Mouse (Mus musculus) midbrain, embryonic 11.5 days (tissue): Measurements from ENCODE around the gene Chst3. TPM values are rescaled to one million over a fixed set of nuclear protein-coding genes. Genes with fewer than 3 reads are reported as not detected.
"Not testable (repeated sequence)": the region's sequence is repeated elsewhere in the genome, so short reads cannot be mapped to it uniquely, and the experiment has no call there.

ENCODE experiments used
- ATAC-seq: fragments of 200-750 bp; cut with Nextera tagmentation; 2 replicates; pipeline ENCODE4 v1.8.0; 2017; ENCODE audit warnings: moderate TSS enrichment, moderate library complexity; ENCODE audit not compliant: low FRiP score
- DNase-seq: peaks from one replicate; pipeline ENCODE4 v3.0.0; 2015; ENCODE audit warnings: low spot score; ENCODE audit errors: missing footprints
- H3K27ac ChIP-seq: fragments of 300-500 bp; sonication (generic); 2 replicates; pipeline ENCODE4 v1.5.1; 2014; ENCODE audit warnings: low read depth, low read length
- H3K27me3 ChIP-seq: fragments of 300-500 bp; sonication (generic); 2 replicates; pipeline ENCODE4 v1.6.1; 2014; ENCODE audit warnings: mild to moderate bottlenecking, low read length, moderate library complexity, mixed read lengths; ENCODE audit not compliant: control insufficient read depth, insufficient read depth
- H3K36me3 ChIP-seq: fragments of 300-500 bp; sonication (generic); 2 replicates; pipeline ENCODE4 v1.6.1; 2014; ENCODE audit warnings: mild to moderate bottlenecking, low read length, moderate library complexity, mixed read lengths; ENCODE audit not compliant: control insufficient read depth, insufficient read depth
- H3K4me1 ChIP-seq: fragments of 300-500 bp; sonication (generic); 2 replicates; pipeline ENCODE4 v1.6.1; 2014; ENCODE audit warnings: low read length; ENCODE audit not compliant: control insufficient read depth, insufficient read depth
- H3K4me2 ChIP-seq: fragments of 300-500 bp; sonication (generic); 2 replicates; pipeline ENCODE4 v1.6.1; 2014; ENCODE audit warnings: mild to moderate bottlenecking, moderate library complexity
- H3K4me3 ChIP-seq: fragments of 300-500 bp; sonication (generic); 2 replicates; pipeline ENCODE4 v1.5.1; 2014; ENCODE audit warnings: low read depth, low read length
- H3K9ac ChIP-seq: fragments of 300-500 bp; sonication (generic); 2 replicates; pipeline ENCODE4 v1.6.1; 2014; ENCODE audit warnings: low read length
- H3K9me3 ChIP-seq: fragments of 300-500 bp; sonication (generic); 2 replicates; pipeline ENCODE4 v1.6.1; 2016; ENCODE audit warnings: low read length; ENCODE audit not compliant: control insufficient read depth
- WGBS: fragments of 180-500 bp; shearing (Covaris S2); extraction: QIAGEN DNeasy Blood & Tissue Kit; methylation state at CpG from one replicate; pipeline ENCODE4 v1.1.7; 2014; 5-methylcytosine and 5-hydroxymethylcytosine counted together
- polyA plus RNA-seq: library from polyadenylated mRNA; unstranded; fragments of >200 nt; fragmentation: Nextera tagmentation; extraction: Ambion mirVana; gene quantifications from 2 replicates; pipeline ENCODE4 v1.2.1, GENCODE M21; 2014

The Chst3 gene
- polyA plus RNA-seq, 1 experiment from 2014 or later = 1.2 TPM

DNA sequence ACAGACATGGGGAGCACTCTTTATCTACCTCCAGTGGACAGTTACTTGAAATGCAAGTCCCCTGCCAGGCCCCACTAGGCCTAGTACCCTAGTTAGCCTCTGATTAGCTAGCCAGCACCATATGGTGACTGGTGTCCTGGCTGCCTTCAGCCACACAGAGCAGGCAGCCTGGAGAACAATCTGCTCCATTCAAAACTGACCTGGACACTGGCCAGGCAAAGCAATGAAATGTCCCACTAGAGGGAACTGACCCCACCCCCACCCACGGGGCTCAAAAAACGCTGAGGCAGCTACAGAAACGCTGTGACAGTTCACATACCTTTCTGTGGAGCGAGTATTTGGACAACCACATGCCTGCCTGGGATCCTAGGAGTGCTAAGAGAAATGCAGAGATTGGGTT lies 24.0 kb downstream of the Chst3 start:
- ATAC-seq (no peak), DNase-seq (no peak)
- 58% methylated on average over 4 of the region's 4 CpGs for WGBS
- no peaks in the 10 kb centered on the region for H3K36me3 ChIP-seq
- H3K27ac ChIP-seq = peak overlapping the region; percentile 7; the same call in 1 of the 2 replicates
- no peak overlapping the region for H3K4me3 ChIP-seq
- no peaks in the 10 kb centered on the region for H3K27me3 ChIP-seq
- H3K4me1 ChIP-seq = peaks cover 17% of the 10 kb centered on the region
- no peak overlapping the region; the same call in 1 of the 2 replicates for H3K9ac ChIP-seq
- H3K9me3 ChIP-seq = no peaks in the 10 kb centered on the region
- H3K4me2 ChIP-seq = no peak overlapping the region

DNA sequence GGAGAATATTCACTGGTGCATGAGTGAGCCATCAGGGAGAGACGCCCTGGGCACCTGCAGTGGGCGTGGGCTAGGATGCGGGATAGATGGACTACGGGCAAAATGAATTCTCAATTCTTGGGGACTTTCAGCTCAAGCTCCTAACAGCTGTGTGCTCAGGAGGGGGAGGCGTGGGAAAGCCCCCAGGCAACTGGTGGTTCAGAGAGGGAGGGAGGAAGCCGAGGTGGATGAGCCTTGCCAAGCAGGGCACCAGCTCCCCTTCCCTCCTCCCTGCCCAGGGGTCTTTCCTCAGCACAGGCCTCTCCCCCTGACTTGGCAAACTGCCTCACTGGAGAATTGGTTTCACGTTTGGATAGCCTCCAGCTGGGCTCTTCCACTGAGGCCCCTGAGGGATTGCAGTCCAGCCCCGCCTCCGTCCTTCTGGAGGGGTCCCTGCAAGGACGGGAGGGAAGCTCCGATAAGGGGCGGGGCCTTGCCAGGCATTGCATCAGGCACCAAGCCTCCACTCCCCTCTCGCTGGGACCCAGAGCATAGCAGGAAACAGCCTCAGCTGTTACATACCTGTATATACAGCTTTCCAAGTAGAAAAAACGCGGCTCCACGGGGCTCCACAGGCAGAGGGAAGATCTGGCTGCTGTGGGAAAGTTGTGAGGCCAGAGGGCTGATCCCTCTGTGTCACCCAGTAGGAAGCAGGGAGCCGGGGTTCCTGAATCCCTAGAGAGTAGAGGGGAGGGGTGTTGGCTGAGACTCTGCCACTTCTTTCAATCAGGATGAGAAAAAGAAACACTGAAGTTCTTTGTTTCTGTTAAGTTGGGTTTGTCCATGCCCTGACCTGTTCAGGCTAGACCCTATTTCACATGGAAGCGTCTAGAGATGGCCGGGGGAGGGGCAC lies 25.3 kb downstream of the Chst3 start:
- Histone ChIP-seq H3K27me3 (no peaks in the 10 kb centered on the region), H3K4me1 (peaks cover 17% of the 10 kb centered on the region), H3K27ac (no peak overlapping the region), H3K9me3 (no peaks in the 10 kb centered on the region), H3K9ac (peak overlapping the region; percentile 11; the same call in 1 of the 2 replicates), H3K4me3 (no peak overlapping the region), H3K36me3 (no peaks in the 10 kb centered on the region), H3K4me2 (peak overlapping the region; percentile 29)
- ATAC-seq = peak; percentile 89
- DNase-seq = peak; percentile 90
- 8% methylated on average over 19 of the region's 19 CpGs for WGBS

DNA sequence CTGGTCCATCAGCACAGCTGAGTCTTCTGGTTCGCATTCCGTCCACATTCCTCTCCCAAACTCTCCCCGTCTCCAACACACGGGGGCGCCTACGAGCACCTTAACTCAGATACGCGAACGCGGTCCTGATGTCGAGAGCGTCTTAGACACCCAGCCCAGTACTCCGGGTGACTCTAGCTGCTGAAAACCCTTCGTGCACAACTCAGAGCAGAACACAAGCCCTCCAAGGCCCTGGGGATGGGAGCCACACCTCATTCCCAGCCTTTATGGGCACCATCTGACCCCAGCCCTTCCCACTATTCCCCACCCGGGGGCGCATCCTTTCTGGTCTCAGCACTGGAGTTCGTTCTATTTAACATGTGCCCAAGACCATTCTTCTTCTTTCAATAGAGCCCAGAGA lies 27.3 kb downstream of the Chst3 start:
- Histone ChIP-seq H3K4me1 (peaks cover 17% of the 10 kb centered on the region), H3K27me3 (no peaks in the 10 kb centered on the region), H3K27ac (no peak overlapping the region), H3K4me3 (peak overlapping the region; percentile 25), H3K9ac (peak overlapping the region; percentile 48; the same call in 1 of the 2 replicates), H3K9me3 (no peaks in the 10 kb centered on the region), H3K4me2 (peak overlapping the region; percentile 62), H3K36me3 (no peaks in the 10 kb centered on the region)
- ATAC-seq = peak; percentile 28; the same call in 1 of the 2 replicates
- 0% methylated on average over 17 of the region's 17 CpGs for WGBS
- peak; percentile 99 for DNase-seq

DNA sequence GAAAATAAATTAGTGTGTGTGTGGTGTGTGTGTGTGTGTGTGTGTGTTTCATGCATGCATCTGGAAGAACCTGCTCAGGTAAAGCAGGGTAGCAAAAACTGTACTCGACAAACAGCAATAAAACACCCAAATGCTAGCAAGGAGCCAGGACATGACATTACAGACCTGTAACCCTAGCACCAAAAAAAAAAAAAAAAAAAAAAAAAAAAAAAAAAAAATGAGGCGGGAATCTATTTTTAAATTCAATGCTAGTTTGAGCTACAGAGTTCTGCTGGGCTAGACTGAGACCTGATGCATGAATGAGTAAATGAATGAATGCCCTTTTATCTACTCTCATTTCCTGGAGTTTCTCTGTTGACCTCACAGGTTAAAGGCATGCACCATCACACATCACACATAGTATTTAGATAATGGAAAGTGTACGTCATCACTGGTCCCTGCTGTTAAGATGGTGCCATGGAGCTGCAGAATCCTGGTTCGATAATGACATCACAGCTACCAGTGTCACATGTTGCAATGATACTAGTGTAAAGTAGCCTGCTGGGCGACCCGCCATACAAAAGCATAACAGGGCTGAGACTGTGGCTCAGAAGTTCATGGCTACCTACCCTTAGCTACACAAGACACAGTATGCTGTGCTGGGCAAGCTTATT lies 29.4 kb downstream of the Chst3 start:
- Histone ChIP-seq H3K27ac (no peak overlapping the region), H3K36me3 (peaks cover 5% of the 10 kb centered on the region), H3K9me3 (no peaks in the 10 kb centered on the region), H3K4me1 (peaks cover 12% of the 10 kb centered on the region), H3K4me3 (no peak overlapping the region), H3K27me3 (no peaks in the 10 kb centered on the region), H3K4me2 (no peak overlapping the region), H3K9ac (no peak overlapping the region)
- no peak for ATAC-seq
- WGBS = 91% methylated on average over 6 of the region's 6 CpGs
- peak; percentile 51 for DNase-seq

DNA sequence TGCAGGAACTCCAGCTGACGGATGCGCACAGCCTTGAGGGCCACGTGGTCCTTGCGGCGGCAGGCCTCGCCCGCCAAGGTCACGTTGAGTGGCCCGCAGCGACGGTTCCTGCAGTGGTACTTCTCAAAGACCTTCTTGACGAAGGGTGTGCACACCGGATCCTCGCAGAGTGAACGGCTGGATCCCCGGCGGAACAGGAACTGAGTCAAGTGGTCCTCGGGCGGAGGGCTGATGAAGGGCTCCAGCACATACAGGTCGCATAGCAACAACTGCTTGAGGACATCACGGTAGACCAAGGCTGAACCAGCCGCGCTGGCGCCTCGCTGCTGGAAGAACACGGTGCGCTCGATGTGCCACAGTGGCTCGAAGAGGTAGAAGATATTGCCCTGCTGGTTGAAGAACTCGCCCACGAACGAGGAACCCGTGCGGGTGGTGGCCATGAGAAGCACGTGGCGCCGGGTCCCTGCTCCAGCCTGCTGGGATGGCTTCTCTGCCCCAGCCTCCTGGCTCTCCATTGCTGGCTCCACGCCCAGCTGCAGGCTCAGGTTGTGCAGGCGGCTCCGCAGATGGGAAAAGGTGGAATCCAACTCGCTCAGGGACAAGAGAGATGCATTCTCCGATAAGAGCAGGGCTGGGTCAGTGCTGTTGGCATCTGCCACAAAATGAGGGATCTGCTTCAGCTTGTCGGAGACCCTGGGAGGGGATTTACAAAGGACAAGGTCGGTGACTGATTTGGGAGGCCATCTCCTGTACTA lies 32.7 kb downstream of the Chst3 start:
- peaks cover 7% of the 10 kb centered on the region for H3K36me3 ChIP-seq
- H3K4me1 ChIP-seq = no peaks in the 10 kb centered on the region
- no peak for ATAC-seq
- no peaks in the 10 kb centered on the region for H3K9me3 ChIP-seq
- H3K27ac ChIP-seq = no peak overlapping the region
- H3K4me3 ChIP-seq = no peak overlapping the region
- H3K4me2 ChIP-seq = no peak overlapping the region
- H3K9ac ChIP-seq = no peak overlapping the region
- WGBS = 88% methylated on average over 44 of the region's 44 CpGs
- no peaks in the 10 kb centered on the region for H3K27me3 ChIP-seq
- peak; percentile 51 for DNase-seq

DNA sequence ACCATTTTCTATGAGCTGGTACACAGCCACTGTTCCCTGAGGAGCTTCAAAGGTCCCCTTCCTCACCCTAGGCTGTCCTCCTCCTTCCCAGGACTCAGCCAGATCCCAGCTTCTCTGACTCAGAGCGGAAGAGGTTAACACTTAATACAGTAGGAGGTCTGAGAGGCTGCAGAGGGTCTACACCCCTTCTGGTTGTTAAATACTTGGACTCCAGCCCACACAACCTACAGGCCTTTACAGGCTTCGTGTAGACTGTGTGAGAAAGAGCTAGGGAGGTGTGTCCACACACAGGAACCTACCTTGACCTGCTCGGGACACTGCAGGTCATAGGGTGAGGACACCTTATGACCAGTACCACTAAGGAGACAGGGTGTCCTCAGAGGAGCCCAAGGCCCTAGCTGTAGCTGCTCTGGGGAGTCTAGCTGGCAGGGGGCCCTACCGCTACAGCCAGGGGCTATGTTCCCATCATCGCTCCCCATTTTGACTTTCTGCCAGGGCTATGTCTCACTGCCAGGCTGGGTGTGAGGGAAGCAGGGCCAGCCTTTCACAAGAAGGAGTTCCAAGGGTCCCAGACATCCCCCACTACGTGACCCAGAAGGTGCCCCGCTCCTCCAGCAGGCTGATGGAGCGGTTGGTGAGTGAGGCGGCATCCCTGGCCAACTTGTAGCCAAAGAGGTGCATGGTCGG lies 33.9 kb downstream of the Chst3 start:
- no peak overlapping the region for H3K4me2 ChIP-seq
- DNase-seq (peak; percentile 23), ATAC-seq (no peak)
- no peaks in the 10 kb centered on the region for H3K4me1 ChIP-seq
- no peak overlapping the region for H3K4me3 ChIP-seq
- peaks cover 7% of the 10 kb centered on the region for H3K36me3 ChIP-seq
- H3K27ac ChIP-seq = no peak overlapping the region
- H3K9me3 ChIP-seq = no peaks in the 10 kb centered on the region
- WGBS = 87% methylated on average over 10 of the region's 10 CpGs
- H3K9ac ChIP-seq = no peak overlapping the region
- H3K27me3 ChIP-seq = no peaks in the 10 kb centered on the region

DNA sequence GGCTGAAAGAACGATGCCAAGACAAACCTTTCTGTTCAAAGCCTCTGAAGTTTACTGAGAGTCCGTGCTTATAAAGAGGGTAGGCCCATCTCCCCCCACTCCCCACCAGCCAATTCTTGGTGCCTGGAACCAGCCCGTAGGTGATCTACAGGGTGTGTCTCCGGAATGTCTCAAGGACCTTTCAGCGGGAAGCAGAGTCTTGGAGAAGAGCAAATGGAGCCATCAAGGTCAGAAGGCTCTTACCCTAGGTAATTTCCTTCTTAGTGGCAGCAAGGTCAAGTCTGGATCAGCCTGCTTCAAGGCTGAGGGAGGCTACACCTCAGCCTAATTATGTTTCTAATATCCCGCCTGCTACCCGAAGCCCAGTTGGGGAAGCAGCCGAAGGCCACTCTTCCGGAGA lies 43.8 kb downstream of the Chst3 start:
- H3K36me3 ChIP-seq, DNase-seq, H3K4me2 ChIP-seq, H3K4me3 ChIP-seq, H3K27ac ChIP-seq, H3K9me3 ChIP-seq, H3K4me1 ChIP-seq, H3K27me3 ChIP-seq, H3K9ac ChIP-seq, ATAC-seq: not testable (repeated sequence)
- WGBS = 92% methylated on average over 9 of the region's 9 CpGs

DNA sequence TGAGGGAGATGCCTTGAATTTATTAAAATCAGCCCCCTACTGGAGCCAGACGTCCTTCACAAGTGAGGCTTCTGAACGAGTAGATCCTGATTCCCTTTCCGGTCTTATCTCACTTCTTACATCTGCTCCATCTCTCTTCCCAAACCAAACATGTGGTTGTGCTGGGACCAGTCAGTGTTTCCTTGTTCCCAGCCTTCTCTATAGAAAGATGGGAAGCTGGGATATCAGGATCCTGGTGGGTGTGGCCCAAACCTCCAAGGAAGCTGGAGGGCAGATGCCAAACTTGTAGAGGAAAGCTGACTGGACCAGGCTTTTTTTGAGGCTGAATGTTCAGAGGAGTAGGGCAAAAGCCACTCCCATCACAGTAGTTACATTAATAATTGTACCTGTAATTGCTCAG lies 44.6 kb downstream of the Chst3 start:
- H3K4me3 ChIP-seq = no peak overlapping the region
- no peaks in the 10 kb centered on the region for H3K36me3 ChIP-seq
- H3K9me3 ChIP-seq = no peaks in the 10 kb centered on the region
- H3K4me2 ChIP-seq = no peak overlapping the region
- no peak for ATAC-seq
- no peaks in the 10 kb centered on the region for H3K27me3 ChIP-seq
- H3K4me1 ChIP-seq = no peaks in the 10 kb centered on the region
- no peak overlapping the region for H3K27ac ChIP-seq
- DNase-seq = no peak
- 76% methylated on average over 3 of the region's 3 CpGs for WGBS
- no peak overlapping the region for H3K9ac ChIP-seq
